Mouse (Mus musculus) limb, embryonic 11.5 days (tissue): Measurements from ENCODE around the gene Tenm2. TPM values are rescaled to one million over a fixed set of nuclear protein-coding genes. Genes with fewer than 3 reads are reported as not detected.

Experiments
- ATAC-seq: fragments of 200-750 bp; cut with Nextera tagmentation; 2 replicates; pipeline ENCODE4 v1.8.0; 2017; ENCODE audit warnings: low read depth; ENCODE audit not compliant: insufficient number of reproducible peaks, low FRiP score, low TSS enrichment
- DNase-seq: peaks from one replicate; pipeline ENCODE4 v3.0.0-alpha.2; 2015; ENCODE audit warnings: low spot score
- H3K27ac ChIP-seq: fragments of 300-500 bp; sonication (generic); replicated peaks from 2 replicates; pipeline ENCODE4 v1.5.1; 2014; ENCODE audit warnings: low read depth, mild to moderate bottlenecking, low read length
- H3K27me3 ChIP-seq: fragments of 300-500 bp; sonication (generic); 2 replicates; pipeline ENCODE4 v1.6.1; 2014; ENCODE audit warnings: mild to moderate bottlenecking, low read length, mixed read lengths; ENCODE audit not compliant: control insufficient read depth, insufficient read depth
- H3K36me3 ChIP-seq: fragments of 300-500 bp; sonication (generic); 2 replicates; pipeline ENCODE4 v1.6.1; 2014; ENCODE audit warnings: mild to moderate bottlenecking, low read length, moderate library complexity, mixed read lengths; ENCODE audit not compliant: control insufficient read depth, insufficient read depth
- H3K4me1 ChIP-seq: fragments of 300-500 bp; sonication (generic); 2 replicates; pipeline ENCODE4 v1.6.1; 2014; ENCODE audit warnings: low read length, mixed read lengths; ENCODE audit not compliant: control insufficient read depth, insufficient read depth
- H3K4me2 ChIP-seq: fragments of 300-500 bp; sonication (generic); 2 replicates; pipeline ENCODE4 v1.6.1; 2014; ENCODE audit warnings: low read depth, mild to moderate bottlenecking, moderate library complexity; ENCODE audit not compliant: severe bottlenecking
- H3K4me3 ChIP-seq: fragments of 300-500 bp; sonication (generic); 2 replicates; pipeline ENCODE4 v1.5.1; 2014; ENCODE audit warnings: low read depth, low read length
- H3K9ac ChIP-seq: fragments of 300-500 bp; sonication (generic); 2 replicates; pipeline ENCODE4 v1.6.1; 2014; ENCODE audit warnings: mild to moderate bottlenecking, low read length
- H3K9me3 ChIP-seq: fragments of 300-500 bp; sonication (generic); 2 replicates; pipeline ENCODE4 v1.6.1; 2016; ENCODE audit warnings: low read length; ENCODE audit not compliant: control insufficient read depth
- WGBS: fragments of 180-500 bp; shearing (Covaris S2); extraction: QIAGEN DNeasy Blood & Tissue Kit; methylation state at CpG from one replicate; pipeline ENCODE4 v1.1.7; 2014; 5-methylcytosine and 5-hydroxymethylcytosine counted together
- polyA plus RNA-seq: library from polyadenylated mRNA; unstranded; fragments of >200 nt; fragmentation: Nextera tagmentation; extraction: Ambion mirVana; gene quantifications from 2 replicates; pipeline ENCODE4 v1.2.1, GENCODE M21; 2014

Tenm2 gene
- polyA plus RNA-seq, 1 experiment from 2014 or later: 0.44 TPM

DNA sequence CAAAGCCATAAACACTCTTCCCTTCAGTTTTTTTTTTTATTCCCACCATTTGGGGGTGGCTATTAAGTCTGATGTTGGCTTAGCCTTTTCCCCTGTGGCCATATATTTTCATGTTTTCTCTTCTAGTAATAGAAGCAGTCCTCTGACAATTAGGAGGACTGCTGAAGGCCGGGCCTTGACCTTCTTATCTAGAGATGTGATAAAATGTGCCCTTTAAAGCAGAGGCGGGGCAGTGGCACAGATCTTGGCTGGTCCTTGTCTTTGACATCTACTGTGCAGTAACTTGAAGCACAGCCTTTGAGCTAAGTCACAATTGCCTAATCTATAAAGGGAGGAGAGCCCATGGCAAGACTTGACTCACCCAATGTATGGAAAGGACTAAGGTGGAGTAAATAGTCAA lies 789.4 kb downstream of the Tenm2 start:
- no peak for ATAC-seq
- WGBS: 60% methylated on average over 2 of the region's 2 CpGs
- H3K9me3 ChIP-seq: no peaks in the 10 kb centered on the region

GRCm38 (mm10) chr11:36443821-36444220 lies 791.9 kb downstream of the Tenm2 start:
- WGBS: 92% methylated on average over 7 of the region's 7 CpGs
- H3K4me1 ChIP-seq: 0 out of 2 replicates have a peak, but pooled peaks cover 4% of the 10 kb centered on the region
- no peak overlapping the region for H3K9ac ChIP-seq
- no peak overlapping the region for H3K27ac ChIP-seq
- no peaks in the 10 kb centered on the region for H3K36me3 ChIP-seq
- no peak for DNase-seq
- H3K27me3 ChIP-seq: no peaks in the 10 kb centered on the region
- no peak overlapping the region for H3K4me3 ChIP-seq
- no peak for ATAC-seq
- no peaks in the 10 kb centered on the region for H3K9me3 ChIP-seq
- H3K4me2 ChIP-seq: no peak overlapping the region

More for the DNA sequence above, 789.4 kb downstream of the Tenm2 start:
- H3K9ac ChIP-seq: no peak overlapping the region
- 0 out of 2 replicates have a peak, but pooled peaks cover 2% of the 10 kb centered on the region for H3K4me1 ChIP-seq
- H3K4me3 ChIP-seq: no peak overlapping the region
- H3K27ac ChIP-seq: no peak overlapping the region
- H3K4me2 ChIP-seq: no peak overlapping the region
- H3K36me3 ChIP-seq: no peaks in the 10 kb centered on the region
- DNase-seq: no peak
- no peaks in the 10 kb centered on the region for H3K27me3 ChIP-seq

DNA sequence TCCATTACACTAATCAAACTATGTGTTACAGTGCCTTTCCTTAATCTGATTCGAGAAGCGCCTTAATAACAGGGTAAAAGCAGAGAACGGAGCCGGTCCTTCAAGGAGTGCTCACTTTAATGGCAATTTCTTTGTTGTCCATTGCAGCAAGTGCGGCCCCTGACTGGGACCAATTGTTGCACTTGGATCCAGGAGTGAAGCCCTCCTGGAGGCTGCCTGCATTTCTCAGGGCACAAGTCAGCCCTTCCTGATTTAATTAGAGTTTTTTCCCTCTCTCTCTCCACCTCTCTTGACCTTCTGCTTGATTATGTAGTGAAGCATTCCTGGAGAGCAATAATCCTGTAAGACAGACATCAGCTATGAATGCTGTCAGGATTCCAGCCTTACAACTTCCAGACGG lies 794.0 kb downstream of the Tenm2 start:
- Histone ChIP-seq H3K27ac (no peak overlapping the region), H3K9me3 (no peaks in the 10 kb centered on the region)
- DNase-seq: no peak

GRCm38 (mm10) chr11:36436251-36436650 lies 799.5 kb downstream of the Tenm2 start:
- Histone ChIP-seq H3K27ac (no peak overlapping the region), H3K9ac (no peak overlapping the region), H3K27me3 (no peaks in the 10 kb centered on the region), H3K4me1 (peaks cover 3% of the 10 kb centered on the region; the same call in 1 of the 2 replicates), H3K9me3 (no peaks in the 10 kb centered on the region), H3K4me2 (no peak overlapping the region), H3K4me3 (no peak overlapping the region), H3K36me3 (no peaks in the 10 kb centered on the region)
- DNase-seq (no peak), ATAC-seq (no peak)
- WGBS: 54% methylated on average over 8 of the region's 8 CpGs

More for the DNA sequence above, 794.0 kb downstream of the Tenm2 start:
- Histone ChIP-seq H3K27me3 (no peaks in the 10 kb centered on the region), H3K4me1 (0 out of 2 replicates have a peak, but pooled peaks cover 4% of the 10 kb centered on the region), H3K4me3 (no peak overlapping the region), H3K36me3 (no peaks in the 10 kb centered on the region), H3K9ac (no peak overlapping the region), H3K4me2 (no peak overlapping the region)
- WGBS: 6% methylated on average over 6 of the region's 6 CpGs
- no peak for ATAC-seq

DNA sequence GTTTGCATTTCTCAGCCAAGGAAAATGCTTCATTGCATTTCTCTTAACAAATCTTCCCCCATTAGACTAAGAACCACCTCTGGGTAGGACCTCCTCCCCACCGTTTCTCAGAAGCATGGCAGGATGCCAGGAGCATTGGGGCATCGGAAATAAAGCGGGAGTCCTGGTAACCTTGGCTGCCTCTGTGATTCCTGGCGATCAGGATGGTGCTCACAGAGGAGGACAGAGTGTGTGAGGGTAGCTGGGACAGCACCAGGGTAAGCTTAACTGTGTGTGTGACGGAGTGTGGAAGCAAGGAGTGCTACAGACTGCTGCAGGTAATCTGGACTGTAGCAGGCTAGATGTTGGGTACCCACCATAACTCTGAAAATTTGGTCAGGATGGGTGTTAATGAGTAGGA lies 806.8 kb downstream of the Tenm2 start:
- Histone ChIP-seq H3K9me3 (no peaks in the 10 kb centered on the region), H3K9ac (no peak overlapping the region), H3K4me1 (peaks cover 5% of the 10 kb centered on the region; the same call in 1 of the 2 replicates), H3K4me3 (no peak overlapping the region), H3K36me3 (no peaks in the 10 kb centered on the region), H3K27ac (no peak overlapping the region), H3K4me2 (no peak overlapping the region), H3K27me3 (no peaks in the 10 kb centered on the region)
- DNase-seq: no peak
- WGBS: 89% methylated on average over 5 of the region's 5 CpGs
- ATAC-seq: no peak

DNA sequence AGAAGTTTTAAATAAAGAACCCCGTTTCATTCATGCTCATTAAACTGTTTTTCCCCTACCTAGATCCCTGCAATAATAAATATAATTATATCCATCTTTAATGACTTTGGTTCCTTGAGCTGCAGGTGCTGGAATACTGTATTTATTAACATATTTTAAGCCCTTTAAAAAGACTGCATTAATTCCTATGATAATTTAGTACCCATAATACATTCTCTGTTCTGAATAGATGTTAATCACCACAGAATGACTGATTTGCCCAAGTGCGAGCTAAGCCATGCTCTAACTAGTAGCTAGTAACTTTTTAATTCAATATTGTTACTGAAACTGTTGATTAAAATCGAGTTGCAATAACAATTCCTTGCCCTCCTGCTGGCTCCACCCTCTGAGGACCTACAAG lies 810.8 kb downstream of the Tenm2 start:
- ATAC-seq (no peak), DNase-seq (no peak)
- H3K9me3 ChIP-seq: no peaks in the 10 kb centered on the region
- H3K27me3 ChIP-seq: no peaks in the 10 kb centered on the region
- no peak overlapping the region for H3K4me2 ChIP-seq
- 79% methylated on average over 3 of the region's 3 CpGs for WGBS
- H3K4me3 ChIP-seq: no peak overlapping the region
- no peak overlapping the region for H3K9ac ChIP-seq
- H3K36me3 ChIP-seq: no peaks in the 10 kb centered on the region
- no peak overlapping the region for H3K27ac ChIP-seq
- 0 out of 2 replicates have a peak, but pooled peaks cover 2% of the 10 kb centered on the region for H3K4me1 ChIP-seq

DNA sequence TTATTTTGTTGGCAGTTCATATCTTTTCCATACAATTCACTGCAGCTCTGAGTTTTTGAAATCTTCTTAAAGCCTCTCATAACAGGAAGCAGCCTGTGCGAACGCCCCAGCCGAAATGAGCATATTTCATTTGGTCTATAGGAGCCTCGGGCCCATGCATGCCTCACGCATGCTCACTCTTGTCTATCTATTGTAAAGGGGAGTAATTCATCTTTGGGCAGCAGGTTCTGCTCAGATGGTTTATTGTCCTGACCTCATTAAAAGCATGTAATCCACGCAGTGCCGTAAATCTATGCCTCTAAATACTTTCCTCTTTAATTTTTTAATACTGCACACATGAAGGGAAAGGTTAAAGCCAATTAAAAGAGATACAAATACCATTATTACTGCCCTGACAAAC lies 815.7 kb downstream of the Tenm2 start:
- Histone ChIP-seq H3K27me3 (no peaks in the 10 kb centered on the region), H3K36me3 (no peaks in the 10 kb centered on the region), H3K9me3 (no peaks in the 10 kb centered on the region), H3K4me2 (no peak overlapping the region), H3K9ac (no peak overlapping the region), H3K4me1 (no peaks in the 10 kb centered on the region), H3K27ac (no peak overlapping the region), H3K4me3 (no peak overlapping the region)
- WGBS: 61% methylated on average over 7 of the region's 7 CpGs
- no peak for ATAC-seq
- DNase-seq: no peak

- Histone ChIP-seq H3K4me3 (no peak overlapping the region), H3K4me2 (no peak overlapping the region), H3K27me3 (no peaks in the 10 kb centered on the region), H3K4me1 (no peaks in the 10 kb centered on the region), H3K9me3 (no peaks in the 10 kb centered on the region), H3K9ac (no peak overlapping the region), H3K36me3 (no peaks in the 10 kb centered on the region), H3K27ac (no peak overlapping the region)
- 88% methylated on average over 7 of the region's 7 CpGs for WGBS
- DNase-seq: no peak
- ATAC-seq: no peak
Measured at GRCm38 (mm10) chr11:36415244-36415643, 820.5 kb downstream of the Tenm2 start.

- WGBS: 66% methylated on average over 13 of the region's 13 CpGs
Measured at GRCm38 (mm10) chr11:36410881-36411280, 824.9 kb downstream of the Tenm2 start.

More at GRCm38 (mm10) chr11:36410881-36411280, 824.9 kb downstream of the Tenm2 start:
- no peak overlapping the region for H3K27ac ChIP-seq
- no peaks in the 10 kb centered on the region for H3K4me1 ChIP-seq
- no peaks in the 10 kb centered on the region for H3K27me3 ChIP-seq
- no peak overlapping the region for H3K4me2 ChIP-seq
- no peak for DNase-seq
- no peak overlapping the region for H3K9ac ChIP-seq
- ATAC-seq: no peak
- no peaks in the 10 kb centered on the region for H3K36me3 ChIP-seq
- H3K9me3 ChIP-seq: no peaks in the 10 kb centered on the region
- no peak overlapping the region for H3K4me3 ChIP-seq
